Mouse (Mus musculus): Measurements from ENCODE around the gene Mtcl1. TPM values are rescaled to one million over a fixed set of nuclear protein-coding genes. Genes with fewer than 3 reads are reported as not detected.

The Mtcl1 gene
- total RNA-seq, 4 experiments from 2014 or later, result 40.5 to 54.3 (median 44.3) TPM

- no peak for DNase-seq (ENCODE audit: low spot score in 2 of 2)
Measured at GRCm38 (mm10) chr17:66410884-66411426, 38.6 kb downstream of the Mtcl1 start.

GRCm38 (mm10) chr17:66409070-66409605 lies 40.4 kb downstream of the Mtcl1 start:
- no peak for DNase-seq (ENCODE audit: low spot score in 2 of 2)

GRCm38 (mm10) chr17:66408400-66408799 lies 41.1 kb downstream of the Mtcl1 start:
- no peak for DNase-seq (ENCODE audit: low spot score in 2 of 2)

- DNase-seq (ENCODE audit: low spot score in 2 of 2), result no peak
Measured at GRCm38 (mm10) chr17:66407833-66408232, 41.7 kb downstream of the Mtcl1 start.

GRCm38 (mm10) chr17:66405601-66406000 lies 43.9 kb downstream of the Mtcl1 start:
- DNase-seq (ENCODE audit: low spot score in 2 of 2), result no peak

GRCm38 (mm10) chr17:66404883-66405590 lies 44.5 kb downstream of the Mtcl1 start:
- peak in 1 of 2 experiments; percentile 19 for DNase-seq (ENCODE audit: low spot score in 2 of 2)

GRCm38 (mm10) chr17:66402791-66403470 lies 46.6 kb downstream of the Mtcl1 start:
- DNase-seq (ENCODE audit: low spot score in 2 of 2), result no peak

GRCm38 (mm10) chr17:66401596-66402265 lies 47.8 kb downstream of the Mtcl1 start:
- DNase-seq (ENCODE audit: low spot score in 2 of 2), result no peak

GRCm38 (mm10) chr17:66399780-66400179 lies 49.8 kb downstream of the Mtcl1 start:
- DNase-seq (ENCODE audit: low spot score in 2 of 2), result no peak

- no peak for DNase-seq (ENCODE audit: low spot score in 2 of 2)
Measured at GRCm38 (mm10) chr17:66394571-66394970, 55.0 kb downstream of the Mtcl1 start.

- no peak for DNase-seq (ENCODE audit: low spot score in 2 of 2)
Measured at GRCm38 (mm10) chr17:66388307-66388706, 61.2 kb downstream of the Mtcl1 start.

- no peak for DNase-seq (ENCODE audit: low spot score in 2 of 2)
Measured at GRCm38 (mm10) chr17:66381338-66381737, 68.2 kb downstream of the Mtcl1 start.

GRCm38 (mm10) chr17:66379900-66380857 lies 69.4 kb downstream of the Mtcl1 start:
- DNase-seq (ENCODE audit: low spot score in 2 of 2), result no peak

GRCm38 (mm10) chr17:66379308-66379707 lies 70.2 kb downstream of the Mtcl1 start:
- DNase-seq (ENCODE audit: low spot score in 2 of 2), result no peak

- no peak for DNase-seq (ENCODE audit: low spot score in 2 of 2)
Measured at GRCm38 (mm10) chr17:66378127-66378526, 71.4 kb downstream of the Mtcl1 start.

- no peak for DNase-seq (ENCODE audit: low spot score in 2 of 2)
Measured at GRCm38 (mm10) chr17:66374633-66375272, 74.8 kb downstream of the Mtcl1 start.

GRCm38 (mm10) chr17:66370867-66371266 lies 78.7 kb downstream of the Mtcl1 start:
- no peak for DNase-seq (ENCODE audit: low spot score in 2 of 2)

- DNase-seq (ENCODE audit: low spot score in 2 of 2), result no peak
Measured at GRCm38 (mm10) chr17:66369777-66370176, 79.8 kb downstream of the Mtcl1 start.

GRCm38 (mm10) chr17:66368127-66368526 lies 81.4 kb downstream of the Mtcl1 start:
- DNase-seq (ENCODE audit: low spot score in 2 of 2), result peak in 1 of 2 experiments; percentile 33

GRCm38 (mm10) chr17:66365664-66366063 lies 83.9 kb downstream of the Mtcl1 start:
- DNase-seq (ENCODE audit: low spot score in 2 of 2), result no peak

Measured in layer of hippocampus, adult 8-10 months (tissue).